Mouse (Mus musculus): ENCODE results near the gene Nfix. TPM values are rescaled to one million over a fixed set of nuclear protein-coding genes. Genes with fewer than 3 reads are reported as not detected.

Nfix gene
- polyA plus RNA-seq, 1 experiment from 2014 or later = 14.2 TPM

GRCm38 (mm10) chr8:84781686-84782505 is 18.2 kb downstream of the Nfix start:
- Histone ChIP-seq H3K27me3 (peaks cover 100% of the 10 kb centered on the region), H3K4me3 (no peak overlapping the region), H3K9me3 (replicated peaks) (no peaks in the 10 kb centered on the region), H3K36me3 (no peaks in the 10 kb centered on the region), H3K27ac (no peak overlapping the region), H3K4me2 (replicated peaks) (no peak overlapping the region), H3K9ac (no peak overlapping the region), H3K4me1 (peaks cover 39% of the 10 kb centered on the region)
- WGBS = 8% methylated on average over 5 of the region's 5 CpGs
- no peak for ATAC-seq (ENCODE audit: low FRiP score)

- H3K4me3 ChIP-seq = no peak overlapping the region
- H3K4me1 ChIP-seq = peaks cover 34% of the 10 kb centered on the region
- no peak overlapping the region for H3K27ac ChIP-seq
- H3K4me2 ChIP-seq (replicated peaks) = no peak overlapping the region
- no peak for ATAC-seq (ENCODE audit: low FRiP score)
- no peak overlapping the region for H3K9ac ChIP-seq
- H3K9me3 ChIP-seq (replicated peaks) = no peaks in the 10 kb centered on the region
- WGBS = 7% methylated on average over 6 of the region's 6 CpGs
- H3K36me3 ChIP-seq = no peaks in the 10 kb centered on the region
- peaks cover 100% of the 10 kb centered on the region for H3K27me3 ChIP-seq
These were observed 19.0 kb downstream of the Nfix start for GRCm38 (mm10) chr8:84780949-84781680.

GRCm38 (mm10) chr8:84780225-84780555 is 20.0 kb downstream of the Nfix start:
- no peaks in the 10 kb centered on the region for H3K9me3 ChIP-seq (replicated peaks)
- no peak overlapping the region for H3K27ac ChIP-seq
- no peaks in the 10 kb centered on the region for H3K36me3 ChIP-seq
- no peak for ATAC-seq (ENCODE audit: low FRiP score)
- peaks cover 100% of the 10 kb centered on the region for H3K27me3 ChIP-seq
- H3K9ac ChIP-seq = no peak overlapping the region
- 4% methylated on average over 13 of the region's 13 CpGs for WGBS
- no peak overlapping the region for H3K4me2 ChIP-seq (replicated peaks)
- H3K4me1 ChIP-seq = peaks cover 36% of the 10 kb centered on the region
- no peak overlapping the region for H3K4me3 ChIP-seq

DNA sequence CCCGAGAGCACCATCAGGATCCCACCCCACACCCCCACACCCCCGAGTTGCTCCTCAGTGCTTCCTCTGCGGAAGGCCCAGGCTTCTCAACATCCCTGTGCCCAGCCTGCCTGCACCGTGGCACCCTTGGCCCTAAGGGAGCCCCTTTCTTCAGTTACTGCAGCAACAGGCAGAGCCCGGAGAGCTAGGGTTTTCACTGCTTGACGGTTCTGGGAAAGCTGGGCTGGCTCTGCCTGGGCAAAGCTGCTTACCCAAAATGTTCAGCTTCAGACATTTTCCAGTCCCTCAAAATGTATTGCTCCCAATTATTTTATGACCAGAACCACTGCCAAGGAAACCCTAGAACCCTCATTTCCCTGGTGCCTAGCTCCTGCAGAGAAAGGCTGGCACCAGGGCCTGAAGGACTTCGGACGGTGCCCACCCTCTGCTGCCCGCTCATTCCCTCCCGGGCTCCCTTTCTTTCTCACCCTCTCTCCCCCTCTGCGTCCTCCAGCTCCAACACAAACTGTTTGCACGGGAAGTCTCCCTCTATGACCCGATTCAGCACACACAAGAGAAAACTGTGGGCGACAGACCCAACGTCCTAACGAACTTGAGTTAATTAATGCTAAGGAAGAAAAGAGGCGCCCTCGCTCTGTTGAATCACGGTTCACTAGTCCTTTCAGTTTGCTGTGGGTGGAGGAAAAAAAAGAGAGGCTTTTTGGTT is 20.5 kb downstream of the Nfix start:
- ATAC-seq (ENCODE audit: low FRiP score) = no peak
- no peak overlapping the region; the same call in 1 of the 2 replicates for H3K9ac ChIP-seq
- no peak overlapping the region for H3K4me2 ChIP-seq (replicated peaks)
- H3K27me3 ChIP-seq = peaks cover 100% of the 10 kb centered on the region
- no peaks in the 10 kb centered on the region for H3K9me3 ChIP-seq (replicated peaks)
- H3K4me3 ChIP-seq = no peak overlapping the region
- H3K27ac ChIP-seq = no peak overlapping the region
- H3K36me3 ChIP-seq = no peaks in the 10 kb centered on the region
- peaks cover 36% of the 10 kb centered on the region for H3K4me1 ChIP-seq
- WGBS = 3% methylated on average over 19 of the region's 19 CpGs

GRCm38 (mm10) chr8:84778638-84779380 is 21.3 kb downstream of the Nfix start:
- H3K9me3 ChIP-seq (replicated peaks) = no peaks in the 10 kb centered on the region
- 6% methylated on average over 11 of the region's 11 CpGs for WGBS
- ATAC-seq (ENCODE audit: low FRiP score) = no peak
- peaks cover 39% of the 10 kb centered on the region for H3K4me1 ChIP-seq
- no peak overlapping the region for H3K27ac ChIP-seq
- no peak overlapping the region for H3K4me3 ChIP-seq
- H3K36me3 ChIP-seq = no peaks in the 10 kb centered on the region
- peaks cover 100% of the 10 kb centered on the region for H3K27me3 ChIP-seq
- no peak overlapping the region for H3K4me2 ChIP-seq (replicated peaks)
- H3K9ac ChIP-seq = no peak overlapping the region

DNA sequence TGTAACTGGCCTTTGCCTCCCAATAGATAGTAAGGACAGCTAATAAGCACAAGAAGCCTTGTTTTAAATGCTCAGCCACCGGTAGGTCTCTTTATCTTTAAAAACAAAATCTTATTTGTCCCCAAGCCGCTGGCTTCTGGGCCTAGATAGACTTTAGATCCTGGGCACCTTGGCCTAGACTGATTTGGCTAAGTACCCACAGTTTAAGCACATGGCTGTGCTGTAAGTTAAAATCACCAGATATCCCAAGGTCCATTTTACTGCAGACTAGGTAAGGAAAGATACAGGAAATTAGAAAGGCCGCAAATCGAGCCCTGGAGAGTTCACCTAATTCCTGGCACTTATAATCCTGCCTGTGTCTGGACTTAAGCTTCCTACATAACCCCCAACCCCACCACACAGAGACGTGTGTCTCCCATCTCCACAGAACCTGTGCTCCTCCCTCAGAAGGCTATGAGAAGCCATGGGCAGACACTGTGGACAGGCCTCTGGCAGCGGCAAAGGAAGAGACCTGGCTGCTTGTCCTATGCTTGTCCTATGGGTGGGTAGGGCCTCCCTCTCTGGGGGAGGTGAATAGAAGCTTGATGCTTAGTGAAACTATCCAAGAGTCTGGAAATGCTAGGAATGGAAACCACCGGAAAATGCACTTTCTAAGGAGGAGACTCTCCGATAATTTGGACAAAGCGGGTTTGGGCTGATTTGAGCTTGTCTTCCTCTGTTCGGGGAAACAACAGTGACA is 22.1 kb downstream of the Nfix start:
- Histone ChIP-seq H3K36me3 (no peaks in the 10 kb centered on the region), H3K27ac (no peak overlapping the region), H3K9ac (no peak overlapping the region), H3K27me3 (peaks cover 99% of the 10 kb centered on the region), H3K9me3 (replicated peaks) (no peaks in the 10 kb centered on the region), H3K4me2 (replicated peaks) (no peak overlapping the region), H3K4me1 (peaks cover 41% of the 10 kb centered on the region), H3K4me3 (no peak overlapping the region)
- WGBS = 15% methylated on average over 10 of the region's 10 CpGs
- ATAC-seq (ENCODE audit: low FRiP score) = no peak

GRCm38 (mm10) chr8:84776569-84776968 is 23.6 kb downstream of the Nfix start:
- no peak overlapping the region for H3K4me2 ChIP-seq (replicated peaks)
- no peaks in the 10 kb centered on the region for H3K9me3 ChIP-seq (replicated peaks)
- WGBS = 17% methylated on average over 1 of the region's 1 CpGs
- peaks cover 99% of the 10 kb centered on the region for H3K27me3 ChIP-seq
- ATAC-seq (ENCODE audit: low FRiP score) = no peak
- H3K4me1 ChIP-seq = peaks cover 49% of the 10 kb centered on the region
- no peak overlapping the region for H3K4me3 ChIP-seq
- no peak overlapping the region for H3K27ac ChIP-seq
- H3K9ac ChIP-seq = no peak overlapping the region
- H3K36me3 ChIP-seq = no peaks in the 10 kb centered on the region

DNA sequence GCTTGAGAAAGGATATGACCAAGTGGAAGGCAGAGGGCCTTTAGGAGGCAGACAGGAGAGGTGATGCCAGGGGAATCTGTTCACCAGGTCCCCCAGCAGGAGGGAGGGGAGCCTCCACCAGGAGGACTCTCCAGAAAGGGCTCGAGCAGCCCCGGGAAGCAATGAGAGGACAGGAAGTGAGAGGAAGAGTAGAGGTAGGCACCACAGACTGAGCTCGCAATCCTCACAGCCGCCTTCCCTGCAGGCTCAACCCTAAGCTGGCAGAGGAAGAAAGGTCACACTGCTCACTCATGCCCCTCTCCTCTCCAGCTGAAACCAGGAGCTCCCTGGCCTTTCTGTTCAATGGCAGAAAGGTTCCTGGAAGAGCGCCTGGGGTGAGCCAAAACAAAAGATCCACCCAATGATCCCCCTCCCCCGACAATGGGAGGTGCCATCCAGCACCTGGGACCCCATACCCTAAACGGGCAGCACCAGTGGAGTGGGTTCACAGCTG is 24.5 kb downstream of the Nfix start:
- peak overlapping the region; percentile 38; the same call in 1 of the 2 replicates for H3K9ac ChIP-seq
- H3K9me3 ChIP-seq (replicated peaks) = no peaks in the 10 kb centered on the region
- no peak overlapping the region; the same call in 1 of the 2 replicates for H3K4me3 ChIP-seq
- H3K27ac ChIP-seq = no peak overlapping the region
- peaks cover 50% of the 10 kb centered on the region for H3K4me1 ChIP-seq
- H3K36me3 ChIP-seq = no peaks in the 10 kb centered on the region
- peak overlapping the region; percentile 46; the same call in 1 of the 2 replicates for H3K4me2 ChIP-seq (replicated peaks)
- peaks cover 99% of the 10 kb centered on the region for H3K27me3 ChIP-seq
- ATAC-seq (ENCODE audit: low FRiP score) = no peak
- WGBS = 8% methylated on average over 7 of the region's 7 CpGs

- H3K36me3 ChIP-seq = no peaks in the 10 kb centered on the region
- H3K9me3 ChIP-seq (replicated peaks) = no peaks in the 10 kb centered on the region
- no peak overlapping the region for H3K4me3 ChIP-seq
- H3K4me2 ChIP-seq (replicated peaks) = peak overlapping the region; percentile 46
- no peak overlapping the region; the same call in 1 of the 2 replicates for H3K27ac ChIP-seq
- peaks cover 99% of the 10 kb centered on the region for H3K27me3 ChIP-seq
- ATAC-seq (ENCODE audit: low FRiP score) = no peak; the same call in 1 of the 2 replicates
- peak overlapping the region; percentile 38 for H3K9ac ChIP-seq
- 3% methylated on average over 13 of the region's 13 CpGs for WGBS
- H3K4me1 ChIP-seq = peaks cover 51% of the 10 kb centered on the region
These were observed 25.0 kb downstream of the Nfix start for GRCm38 (mm10) chr8:84775105-84775591.

DNA sequence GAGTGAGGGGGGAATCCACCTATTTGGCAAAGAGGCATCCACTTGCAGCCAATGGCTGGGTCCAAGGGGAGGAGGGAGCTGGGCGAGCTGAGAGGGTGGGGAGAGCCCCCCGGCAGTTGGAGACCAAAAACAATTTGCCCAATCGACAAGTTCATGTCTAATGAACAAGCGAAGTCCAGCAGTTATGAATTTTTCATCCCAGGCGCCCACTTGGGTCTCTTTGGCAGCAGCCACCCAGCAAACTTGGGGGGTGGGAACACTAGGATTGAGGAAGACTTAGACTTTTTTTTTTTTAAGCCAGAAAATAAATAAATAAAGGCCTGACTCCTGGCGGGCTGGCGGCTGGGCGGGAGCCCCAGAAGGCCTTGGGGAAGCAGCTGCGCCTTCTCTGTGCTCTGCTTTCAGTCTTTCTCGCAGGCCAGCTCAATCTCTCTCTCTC is 25.7 kb downstream of the Nfix start:
- ATAC-seq (ENCODE audit: low FRiP score) = 0 out of 2 replicates have a peak, but pooled peaks have one; percentile 36
- no peak overlapping the region for H3K27ac ChIP-seq

DNA sequence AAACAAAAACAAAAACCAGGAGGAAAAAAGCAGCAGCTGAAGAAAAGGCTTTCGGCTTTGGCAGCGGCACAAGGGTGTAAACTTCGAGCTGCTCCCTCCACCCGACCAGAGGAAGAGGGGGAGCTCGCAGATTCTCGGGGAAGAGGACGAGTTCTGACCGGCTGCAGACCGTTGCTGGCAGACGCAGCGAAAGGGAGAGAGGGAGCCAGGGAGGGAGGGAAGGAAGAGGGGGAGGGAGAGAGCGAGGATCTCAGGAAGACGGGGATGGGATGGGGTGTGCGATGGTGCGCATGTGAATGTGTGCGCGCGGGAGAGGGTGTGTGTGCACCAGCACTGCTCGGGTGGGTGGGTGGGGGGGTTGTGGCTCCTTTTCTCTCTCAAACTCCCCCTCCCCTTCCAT is 26.3 kb downstream of the Nfix start:
- Histone ChIP-seq H3K4me1 (peaks cover 43% of the 10 kb centered on the region), H3K36me3 (no peaks in the 10 kb centered on the region), H3K4me3 (peak overlapping the region; percentile 15; the same call in 1 of the 2 replicates), H3K9ac (peak overlapping the region; percentile 36; the same call in 1 of the 2 replicates), H3K4me2 (replicated peaks) (peak overlapping the region; percentile 46), H3K9me3 (replicated peaks) (no peaks in the 10 kb centered on the region), H3K27ac (no peak overlapping the region), H3K27me3 (peaks cover 99% of the 10 kb centered on the region)
- 0% methylated on average over 12 of the region's 19 CpGs for WGBS
- peak; percentile 66 for ATAC-seq (ENCODE audit: low FRiP score)

More for the DNA sequence above, 25.7 kb downstream of the Nfix start:
- H3K4me3 ChIP-seq = no peak overlapping the region
- no peak overlapping the region for H3K9ac ChIP-seq
- 2% methylated on average over 10 of the region's 10 CpGs for WGBS
- H3K4me2 ChIP-seq (replicated peaks) = peak overlapping the region; percentile 46
- H3K9me3 ChIP-seq (replicated peaks) = no peaks in the 10 kb centered on the region
- H3K27me3 ChIP-seq = peaks cover 99% of the 10 kb centered on the region
- H3K4me1 ChIP-seq = peaks cover 44% of the 10 kb centered on the region
- H3K36me3 ChIP-seq = no peaks in the 10 kb centered on the region

Measured in hindbrain, embryonic 12.5 days (tissue).